Mouse (Mus musculus): ENCODE data around the gene Pacs1.

DNA sequence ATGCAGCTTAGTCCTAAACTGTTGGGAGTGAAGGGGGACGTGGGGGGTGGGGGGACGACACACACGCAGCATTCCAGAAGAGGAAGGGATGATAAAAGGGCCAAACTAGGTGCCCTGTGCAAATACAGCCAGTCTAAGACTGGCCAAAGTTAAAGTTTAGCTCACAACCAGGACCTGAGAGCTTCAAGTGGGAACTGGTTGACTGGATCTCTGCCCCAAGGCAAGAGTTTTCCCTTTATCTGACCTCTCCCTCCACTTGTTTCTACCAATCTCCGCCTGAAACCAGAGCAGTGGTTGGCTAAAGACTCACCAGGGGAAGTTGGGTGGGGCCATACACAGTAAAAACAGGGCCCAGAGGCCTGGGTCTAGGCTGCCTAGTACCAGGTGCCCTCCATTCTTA, 164.2 kb downstream of the Pacs1 start:
- TF ChIP-seq POLR2A (IDR thresholded peaks at IDR 0.05; ENCODE audit: extremely low read depth, insufficient read depth, low read length) (no peak), CTCF (IDR thresholded peaks at IDR 0.05; ENCODE audit: extremely low read depth, insufficient read depth, low read length) (no peak)

Data from cortical plate, adult 2 months (tissue).